Mouse (Mus musculus) splenic B cell, adult 2 months (primary cell): ENCODE results near the gene Zfyve21.

Experiments used
- DNase-seq: peaks from one replicate; pipeline ENCODE4 v3.0.0-alpha.2; 2011; ENCODE audit warnings: low read depth, low spot score
- H3K27me3 ChIP-seq: 2 replicates; pipeline ENCODE4 v1.6.1; 2012; ENCODE audit warnings: mild to moderate bottlenecking, low read length, moderate library complexity, mixed read lengths; ENCODE audit not compliant: control insufficient read depth, poor library complexity, insufficient read depth, severe bottlenecking
- H3K36me3 ChIP-seq: 2 replicates; pipeline ENCODE4 v1.6.1; 2012; ENCODE audit warnings: mild to moderate bottlenecking, low read length, moderate library complexity, mixed read lengths; ENCODE audit not compliant: control insufficient read depth, poor library complexity, insufficient read depth, severe bottlenecking

Gene Zfyve21

DNA sequence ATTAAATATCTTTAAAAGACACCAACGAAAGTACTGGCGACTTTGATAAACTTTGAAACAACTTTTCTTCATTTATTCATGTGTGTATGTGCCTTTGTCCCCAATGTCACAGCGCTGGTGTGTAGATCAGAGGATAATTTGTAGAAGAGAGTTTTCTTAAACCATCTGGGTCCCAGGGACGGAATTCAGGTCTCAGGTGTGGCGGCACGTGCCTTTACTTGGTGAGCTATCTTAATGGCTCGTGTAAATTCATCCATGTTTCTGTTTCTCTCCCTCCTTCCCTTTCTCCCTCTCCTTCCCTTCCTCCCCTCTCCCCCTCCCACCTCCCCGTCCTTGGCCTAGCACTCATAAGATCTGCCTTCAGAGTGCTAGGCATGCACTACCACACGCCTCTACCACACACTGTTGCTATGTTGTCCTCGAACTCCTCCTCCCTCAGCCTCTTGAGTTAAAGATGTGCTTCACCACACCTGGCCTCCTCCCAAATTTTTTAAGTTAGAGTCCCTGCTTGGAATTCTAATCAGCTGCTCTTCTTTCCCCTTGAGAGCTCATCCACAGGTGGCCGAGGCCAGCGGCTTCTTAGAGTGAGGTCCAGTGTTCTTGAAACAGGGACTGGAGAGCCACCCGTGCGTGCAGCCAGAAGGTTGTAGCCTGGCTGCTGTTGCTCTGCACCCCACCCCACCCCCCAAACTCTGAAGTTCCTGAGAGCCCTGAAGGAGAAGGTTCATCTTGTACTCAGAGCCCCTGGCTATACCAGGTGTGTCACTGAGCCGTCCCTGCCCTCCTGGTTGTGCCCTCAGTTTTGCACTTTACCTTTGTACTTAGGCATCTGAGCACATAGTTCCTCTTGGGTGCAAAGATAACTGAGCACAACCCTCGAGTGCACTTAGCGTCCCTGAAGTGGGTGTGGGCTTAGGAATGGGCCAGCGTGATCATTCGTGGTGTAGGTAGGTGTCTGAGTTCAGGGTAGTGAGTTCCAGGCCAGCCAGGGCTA, 1.1 kb downstream of the Zfyve21 start:
- no peak for DNase-seq

DNA sequence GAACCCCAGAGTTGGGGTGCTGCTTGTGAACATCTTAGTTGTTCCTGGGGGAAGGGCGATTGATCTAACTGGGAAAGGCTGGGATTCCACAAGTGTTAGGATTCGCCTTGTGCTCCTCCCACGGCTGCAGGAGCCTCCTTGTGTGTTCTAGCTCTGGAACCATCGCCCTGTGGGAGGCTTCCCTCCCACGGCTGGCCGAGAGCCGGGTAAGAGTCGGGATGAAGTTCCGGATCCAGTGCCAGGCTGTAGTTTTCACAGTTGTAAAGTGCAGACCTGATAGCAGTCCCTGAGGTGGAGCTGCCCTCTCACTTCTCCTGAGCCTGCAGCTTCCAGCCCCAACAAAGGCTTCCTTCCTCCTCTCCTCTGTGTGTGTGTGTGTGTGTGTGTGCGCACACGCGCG, 2.6 kb downstream of the Zfyve21 start:
- no peak for DNase-seq
- no peaks in the 10 kb centered on the region for H3K36me3 ChIP-seq
- no peaks in the 10 kb centered on the region for H3K27me3 ChIP-seq

More for the DNA sequence above, 1.1 kb downstream of the Zfyve21 start:
- Histone ChIP-seq H3K36me3 (no peaks in the 10 kb centered on the region), H3K27me3 (no peaks in the 10 kb centered on the region)

- DNase-seq, result no peak
- Histone ChIP-seq H3K27me3 (no peaks in the 10 kb centered on the region), H3K36me3 (no peaks in the 10 kb centered on the region)
Observed at GRCm38 (mm10) chr12:111816967-111817366, 3.0 kb downstream of the Zfyve21 start.

DNA sequence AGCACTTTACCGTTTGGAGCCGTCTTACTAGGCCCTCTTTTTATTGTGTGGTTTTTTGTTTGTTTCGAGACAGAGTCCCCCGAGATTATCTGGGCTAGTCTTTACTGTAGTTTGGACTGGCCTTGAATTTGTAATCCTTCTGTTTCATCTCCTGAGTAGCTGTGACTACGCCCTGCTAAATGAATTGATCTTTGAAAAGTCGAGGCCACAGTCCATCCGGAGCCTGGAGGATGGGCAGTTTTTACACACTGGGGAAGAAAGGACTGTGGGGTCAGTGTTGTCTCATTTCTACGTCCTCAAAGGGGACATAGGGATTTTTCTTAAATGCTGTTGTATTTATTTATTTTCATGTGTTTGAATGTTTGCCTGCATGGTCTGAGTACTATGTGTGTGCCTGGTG, 4.0 kb downstream of the Zfyve21 start:
- H3K27me3 ChIP-seq, result no peaks in the 10 kb centered on the region
- no peak for DNase-seq
- no peaks in the 10 kb centered on the region for H3K36me3 ChIP-seq

GRCm38 (mm10) chr12:111819936-111820335, 6.0 kb downstream of the Zfyve21 start:
- H3K27me3 ChIP-seq, result no peaks in the 10 kb centered on the region
- no peak for DNase-seq
- no peaks in the 10 kb centered on the region; the same call in 1 of the 2 replicates for H3K36me3 ChIP-seq

GRCm38 (mm10) chr12:111820708-111821107, 6.7 kb downstream of the Zfyve21 start:
- no peak for DNase-seq
- no peaks in the 10 kb centered on the region; the same call in 1 of the 2 replicates for H3K36me3 ChIP-seq
- no peaks in the 10 kb centered on the region for H3K27me3 ChIP-seq

DNA sequence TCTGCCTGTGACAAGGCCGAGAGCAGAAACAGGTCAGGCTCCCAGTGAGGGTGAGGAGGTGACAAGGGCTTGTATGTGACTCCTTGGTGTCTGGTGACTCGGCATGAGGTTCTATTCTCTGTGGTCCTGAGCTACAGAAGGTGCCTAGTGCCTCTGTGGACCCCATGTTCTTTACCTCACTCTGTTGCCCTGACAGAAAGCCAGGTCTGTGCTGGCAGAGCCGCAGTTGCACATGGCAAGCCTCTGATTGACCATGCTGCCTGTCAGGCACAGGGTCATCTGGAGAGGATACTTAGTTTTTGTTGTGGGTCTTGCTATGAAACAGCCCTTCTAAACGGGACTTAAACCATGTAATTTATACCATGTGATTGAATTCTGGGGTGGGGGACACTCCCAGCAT, 8.0 kb downstream of the Zfyve21 start:
- no peaks in the 10 kb centered on the region for H3K27me3 ChIP-seq
- DNase-seq, result no peak

GRCm38 (mm10) chr12:111827556-111827955, 13.6 kb downstream of the Zfyve21 start:
- no peaks in the 10 kb centered on the region for H3K27me3 ChIP-seq

More for the DNA sequence above, 8.0 kb downstream of the Zfyve21 start:
- H3K36me3 ChIP-seq, result no peaks in the 10 kb centered on the region; the same call in 1 of the 2 replicates

GRCm38 (mm10) chr12:111829447-111829846, 15.5 kb downstream of the Zfyve21 start:
- DNase-seq, result no peak
- H3K36me3 ChIP-seq, result peaks cover 9% of the 10 kb centered on the region

More at GRCm38 (mm10) chr12:111827556-111827955, 13.6 kb downstream of the Zfyve21 start:
- DNase-seq, result no peak
- peaks cover 4% of the 10 kb centered on the region for H3K36me3 ChIP-seq

GRCm38 (mm10) chr12:111829954-111830353, 16.0 kb downstream of the Zfyve21 start:
- H3K36me3 ChIP-seq, result peaks cover 9% of the 10 kb centered on the region
- DNase-seq, result no peak

More at GRCm38 (mm10) chr12:111829447-111829846, 15.5 kb downstream of the Zfyve21 start:
- H3K27me3 ChIP-seq, result no peaks in the 10 kb centered on the region

DNA sequence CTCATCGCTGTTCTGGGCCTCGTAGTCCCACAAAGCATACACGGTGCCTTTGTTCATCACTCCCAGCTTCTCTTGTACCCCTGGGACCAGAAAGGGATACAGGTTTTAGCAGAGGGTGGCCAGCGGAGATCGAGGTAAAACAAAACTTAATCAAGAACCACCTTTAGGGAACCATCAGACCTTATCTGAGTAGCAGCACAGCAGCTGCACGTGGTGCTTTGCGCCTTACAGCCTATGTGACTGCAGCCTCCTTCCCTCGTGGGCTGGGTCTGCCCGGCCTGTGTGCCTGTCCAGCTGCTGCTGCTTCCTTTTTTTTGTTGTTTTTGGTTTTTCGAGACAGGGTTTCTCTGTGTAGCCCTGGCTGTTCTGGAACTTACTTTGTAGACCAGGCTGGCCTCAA, 16.4 kb downstream of the Zfyve21 start:
- peaks cover 9% of the 10 kb centered on the region for H3K36me3 ChIP-seq
- peak; percentile 31 for DNase-seq
- H3K27me3 ChIP-seq, result no peaks in the 10 kb centered on the region

More at GRCm38 (mm10) chr12:111829954-111830353, 16.0 kb downstream of the Zfyve21 start:
- H3K27me3 ChIP-seq, result no peaks in the 10 kb centered on the region

DNA sequence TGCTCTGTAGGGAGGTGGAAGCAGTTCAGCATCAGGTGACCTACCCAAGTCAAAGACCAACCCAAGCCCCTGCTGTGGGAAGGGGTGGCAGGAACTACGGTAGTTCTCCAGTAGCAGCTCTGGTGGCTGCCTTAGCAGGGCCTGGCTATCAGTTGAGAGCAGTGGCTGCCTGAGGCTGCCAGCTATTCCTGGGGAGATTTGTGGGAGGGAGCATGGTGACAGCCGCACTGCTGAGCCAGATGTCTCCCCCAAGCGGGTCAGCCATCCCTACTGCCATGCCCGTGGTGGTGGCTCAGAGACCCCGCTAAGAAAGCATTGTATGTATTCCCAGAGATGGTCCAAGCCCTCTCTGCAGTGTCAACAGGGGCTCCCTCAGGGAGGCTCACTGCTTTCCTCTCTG, 18.7 kb downstream of the Zfyve21 start:
- Histone ChIP-seq H3K36me3 (peaks cover 9% of the 10 kb centered on the region), H3K27me3 (no peaks in the 10 kb centered on the region)
- no peak for DNase-seq

- Histone ChIP-seq H3K27me3 (no peaks in the 10 kb centered on the region), H3K36me3 (peaks cover 12% of the 10 kb centered on the region)
- DNase-seq, result no peak
Observed at GRCm38 (mm10) chr12:111833457-111833856, 19.5 kb downstream of the Zfyve21 start.

DNA sequence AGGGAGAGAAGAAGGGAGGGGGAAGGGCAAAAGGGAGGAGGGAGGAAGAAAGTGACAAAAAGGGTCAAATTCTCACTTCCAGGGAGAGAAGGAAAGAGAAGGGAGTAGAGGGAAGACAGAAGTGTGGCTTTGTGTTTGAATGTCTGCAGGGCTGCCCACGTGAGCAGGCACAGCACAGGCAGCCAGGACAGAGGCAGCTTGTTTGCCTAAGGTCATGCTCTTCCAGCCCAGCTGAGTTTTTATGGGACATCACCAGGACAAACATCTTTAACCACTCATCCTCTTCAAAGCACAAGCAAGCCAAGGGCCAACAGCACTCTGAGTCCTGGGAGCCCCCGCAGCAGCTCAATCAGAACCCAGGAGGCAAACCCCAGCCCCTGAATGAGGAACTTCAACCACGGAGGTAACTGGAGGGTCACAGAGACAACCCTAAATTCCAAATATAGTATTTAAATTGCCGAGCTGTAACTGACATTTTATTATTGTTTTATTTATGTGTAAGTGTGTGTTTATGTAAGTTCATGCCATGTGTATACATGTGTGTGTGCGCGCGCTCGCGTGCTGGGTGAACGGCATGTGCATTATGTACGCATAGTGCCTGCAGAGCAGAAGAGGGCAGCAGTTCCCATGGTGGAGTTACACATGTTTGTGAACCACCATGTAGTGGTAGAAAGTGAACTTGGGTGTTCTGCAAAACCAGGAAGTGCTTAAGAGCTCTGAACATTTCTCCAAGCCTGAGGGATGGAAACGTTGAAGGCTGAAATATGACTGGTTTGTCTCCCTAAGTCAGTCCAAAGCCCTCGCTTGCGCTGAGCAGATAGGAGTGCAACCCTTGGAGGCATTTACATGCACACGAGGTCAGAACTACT, 28.8 kb downstream of the Zfyve21 start:
- H3K36me3 ChIP-seq, result peaks cover 15% of the 10 kb centered on the region
- DNase-seq, result peak; percentile 7
- no peaks in the 10 kb centered on the region for H3K27me3 ChIP-seq
